Mouse (Mus musculus): ENCODE data around the gene Nop9.

GRCm38 (mm10) chr14:55730531-55731032 lies 14.9 kb upstream of the Nop9 start:
- no peak for TF ChIP-seq CHD2 (IDR thresholded peaks at IDR 0.05; ENCODE audit: low read depth, low read length)
- TF ChIP-seq HCFC1 (IDR thresholded peaks at IDR 0.05; ENCODE audit: borderline replicate concordance, insufficient read depth, low read length): no peak
